Mouse (Mus musculus) telencephalon, adult 2 months (tissue): ENCODE measurements around the gene Mrps34.
A peak's percentile ranks its signal among the peaks of the same experiment; 100 is the strongest.
"Not testable (repeated sequence)": the region's sequence is repeated elsewhere in the genome, so short reads cannot be mapped to it uniquely, and the experiment has no call there.

Experiments
- DNase-seq: peaks from one replicate; pipeline ENCODE4 v3.0.0-alpha.2; 2011; ENCODE audit warnings: low read depth, low spot score

Mrps34 gene

DNA sequence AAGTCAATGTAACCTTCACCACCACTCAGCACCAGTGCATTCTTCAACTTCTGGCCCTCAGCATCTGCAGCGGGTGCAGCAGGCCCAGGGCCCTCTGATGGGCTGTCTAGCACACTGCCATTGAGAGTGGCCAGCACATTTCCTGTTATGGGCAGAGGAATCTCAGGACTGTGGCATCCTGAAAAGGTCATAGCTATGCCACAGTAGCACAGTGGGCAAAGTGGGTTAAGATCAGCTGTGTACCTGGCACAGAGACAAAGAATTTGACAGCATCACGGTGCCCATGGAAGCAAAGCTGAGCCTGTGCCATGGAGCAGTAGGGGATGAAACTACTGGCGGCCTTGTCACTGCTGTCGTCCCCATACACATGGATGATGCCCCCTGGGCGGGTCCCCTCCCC lies 4.2 kb downstream of the Mrps34 start:
- no peak for DNase-seq

DNA sequence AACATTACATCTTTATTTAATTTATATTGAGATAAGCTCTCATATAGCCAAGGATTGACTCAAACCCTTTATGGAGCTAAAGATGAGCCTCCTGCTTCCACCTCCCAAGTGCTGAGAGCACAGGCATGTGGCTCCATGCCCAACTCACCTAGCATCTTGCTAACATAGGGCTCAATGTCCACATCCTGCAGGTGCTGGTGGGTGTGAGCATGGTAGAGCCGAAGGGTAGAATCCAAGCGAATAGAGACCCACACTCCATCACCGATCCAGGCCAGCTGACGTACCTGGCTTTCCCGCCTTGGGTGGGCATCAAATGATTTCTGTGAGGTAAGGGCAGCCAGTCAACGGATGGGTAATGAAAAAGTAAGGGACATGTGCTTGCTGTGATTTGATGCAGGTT lies 5.1 kb downstream of the Mrps34 start:
- no peak for DNase-seq

DNA sequence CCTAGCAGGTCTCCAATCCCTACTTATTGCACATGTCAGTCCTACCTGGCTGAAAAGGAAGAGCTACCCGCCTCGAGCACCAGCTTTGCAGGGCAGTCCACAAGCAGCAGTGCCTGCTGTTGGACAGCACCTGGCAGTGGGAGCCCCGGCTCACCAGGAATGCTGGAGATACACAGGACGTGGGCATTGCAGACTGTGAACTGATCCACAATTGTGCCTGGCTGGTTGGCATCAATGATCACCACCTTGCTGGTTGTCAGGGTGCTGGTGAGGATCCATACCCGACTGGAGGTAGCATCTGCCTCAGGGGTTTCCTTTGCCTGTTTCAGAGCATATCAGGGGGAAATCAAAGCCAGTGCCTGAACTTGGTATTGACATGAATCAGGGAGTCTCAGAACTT lies 7.2 kb downstream of the Mrps34 start:
- DNase-seq = no peak

DNA sequence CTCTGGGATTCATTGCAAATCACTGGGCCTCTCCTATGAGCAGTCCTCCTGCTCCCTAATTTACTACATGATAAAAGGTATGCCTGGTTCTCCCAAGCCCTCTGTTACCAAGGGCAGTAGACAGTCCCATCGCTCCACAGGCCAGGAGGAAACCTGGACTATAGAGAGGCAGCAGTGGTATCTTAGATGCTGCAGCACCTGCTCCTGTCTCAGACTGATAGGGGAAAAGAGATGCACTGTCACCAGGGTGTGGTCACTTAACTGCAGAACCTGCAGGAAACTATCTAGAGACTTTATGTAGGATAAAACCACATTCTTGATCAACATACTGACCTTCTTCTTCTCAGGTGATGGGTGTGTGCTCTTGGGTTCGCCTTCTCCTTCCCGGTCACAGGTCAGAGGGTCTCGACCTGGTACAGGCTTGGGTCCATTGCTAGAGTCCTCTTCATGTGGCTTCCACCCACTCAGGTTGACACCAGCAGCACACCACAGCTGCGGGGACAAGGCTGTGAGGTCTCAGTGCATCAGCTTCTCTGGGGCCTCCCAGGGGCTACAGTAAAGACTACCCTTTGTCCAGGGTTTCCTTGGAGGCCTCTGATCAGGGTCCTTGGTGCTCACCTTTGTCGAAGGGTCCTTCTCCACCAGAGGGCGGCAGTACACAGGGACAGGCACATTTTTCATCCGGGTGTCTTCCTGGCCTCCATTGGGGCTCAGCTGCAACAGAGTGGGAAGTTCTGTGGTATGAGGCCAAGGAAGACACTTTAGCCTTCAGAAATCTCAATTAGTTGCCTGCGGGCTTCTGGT lies 8.0 kb downstream of the Mrps34 start:
- DNase-seq = no peak

DNA sequence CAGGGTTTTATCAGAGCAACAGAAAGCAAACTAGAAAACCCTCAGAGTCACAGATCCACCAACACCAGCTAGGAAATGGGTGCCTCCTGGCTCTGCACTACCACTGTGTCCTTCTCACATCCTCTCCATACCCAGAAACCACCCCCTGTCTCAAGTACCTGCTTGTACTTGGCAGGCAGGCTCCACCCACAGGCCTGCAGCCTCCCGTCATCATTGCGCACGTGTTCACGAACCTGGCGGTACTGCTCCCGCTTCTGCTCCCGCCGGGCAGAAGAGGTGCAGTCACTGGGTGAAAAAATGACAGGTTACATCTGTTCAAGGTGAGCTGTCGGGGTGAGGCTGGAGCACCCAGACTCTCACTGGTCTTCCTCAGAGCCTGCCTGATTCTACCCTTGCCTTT lies 8.9 kb downstream of the Mrps34 start:
- no peak for DNase-seq

DNA sequence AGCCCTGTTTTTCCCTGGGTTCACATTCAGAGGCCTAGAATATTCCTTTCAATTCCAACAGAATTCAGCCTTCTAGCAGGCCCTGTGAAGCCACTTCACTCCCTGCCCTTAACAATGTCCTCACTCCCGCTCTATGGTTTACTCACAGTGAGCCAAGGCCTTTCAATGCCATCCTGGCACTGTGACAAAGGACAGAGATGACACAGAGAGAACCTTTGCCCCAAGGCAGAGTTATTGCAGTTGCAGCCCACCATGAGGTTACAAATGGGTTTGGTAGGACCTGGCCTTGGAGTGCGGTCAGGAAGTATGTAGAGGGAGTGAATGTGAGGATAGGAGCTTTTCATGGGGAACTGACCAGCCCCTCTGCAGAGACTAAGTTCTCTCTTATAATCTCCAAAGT lies 12.7 kb downstream of the Mrps34 start:
- DNase-seq = no peak

DNA sequence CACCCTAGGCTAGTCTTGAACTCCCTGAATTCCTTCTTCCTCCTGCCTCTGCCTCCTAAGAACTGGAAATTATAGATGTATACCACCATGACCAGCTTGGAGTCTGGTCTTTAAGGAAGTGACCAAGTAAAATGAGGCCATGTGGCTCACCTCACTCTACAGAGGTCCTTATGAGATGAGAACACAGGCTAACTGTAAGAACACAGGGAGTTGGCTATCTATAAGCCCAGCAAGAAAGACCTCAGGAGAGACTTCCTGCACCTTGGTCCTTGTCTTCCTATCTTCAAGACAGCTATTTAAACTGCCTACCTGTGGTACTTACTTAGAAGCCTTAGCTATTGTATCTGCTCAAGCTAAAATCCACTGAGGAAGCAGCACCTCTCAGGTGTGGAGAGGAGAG lies 19.1 kb downstream of the Mrps34 start:
- DNase-seq = no peak

DNA sequence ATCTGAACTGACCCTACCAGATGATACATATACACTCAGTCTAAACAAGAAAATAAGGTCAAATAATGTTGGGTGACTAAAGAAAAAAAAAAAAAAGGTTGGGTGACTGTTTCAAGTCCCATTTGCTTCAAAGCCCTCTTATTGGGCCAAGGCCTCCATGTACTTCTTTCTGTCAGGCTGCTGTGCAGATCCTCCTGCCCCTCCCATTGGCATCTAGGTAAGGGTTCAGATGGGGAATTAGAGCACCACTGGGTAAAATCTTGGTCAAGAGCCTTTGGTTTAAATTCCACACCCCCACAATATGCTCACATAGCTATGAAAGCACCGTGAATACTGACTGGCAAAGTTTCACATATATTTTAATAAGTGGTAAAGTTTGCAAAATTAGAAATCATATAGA lies 28.3 kb downstream of the Mrps34 start:
- no peak for DNase-seq

DNA sequence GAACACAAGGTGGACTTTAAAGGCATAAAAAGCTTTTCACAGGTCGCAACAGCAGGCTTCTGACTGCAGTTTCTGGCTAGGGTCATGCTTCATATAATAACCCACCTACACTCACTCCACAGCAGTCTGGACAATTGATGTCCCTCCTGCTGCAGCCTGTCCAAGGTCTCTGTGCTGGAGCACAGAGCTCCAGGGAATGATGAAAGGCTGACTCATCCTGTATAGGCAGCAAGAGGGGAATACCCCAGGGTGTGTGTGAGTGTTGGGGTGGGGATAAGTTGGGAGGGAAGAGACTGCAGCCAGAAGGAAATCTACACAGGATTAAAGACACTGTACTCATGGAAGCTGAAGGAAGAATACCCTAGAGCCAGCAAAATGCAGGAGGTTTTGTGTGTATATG lies 34.6 kb downstream of the Mrps34 start:
- no peak for DNase-seq

DNA sequence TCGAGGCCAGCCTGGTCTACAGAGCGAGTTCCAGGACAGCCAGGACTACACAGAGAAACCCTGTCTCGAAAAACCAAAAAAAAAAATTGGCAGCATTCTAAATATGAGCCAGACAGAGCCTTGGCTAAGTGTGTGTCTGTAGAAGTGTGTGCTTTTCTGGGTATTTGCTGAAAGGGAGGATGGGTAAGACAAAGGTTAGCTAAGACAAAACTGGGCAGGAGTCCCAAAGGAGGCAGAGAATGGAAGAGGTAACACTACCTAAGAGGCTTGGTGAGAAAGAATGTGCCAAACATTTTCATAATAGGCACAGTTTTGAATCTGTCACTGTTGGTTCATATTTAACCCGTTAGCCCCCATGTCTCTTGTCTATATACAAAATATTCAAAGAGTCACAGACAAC lies 37.5 kb downstream of the Mrps34 start:
- no peak for DNase-seq

DNA sequence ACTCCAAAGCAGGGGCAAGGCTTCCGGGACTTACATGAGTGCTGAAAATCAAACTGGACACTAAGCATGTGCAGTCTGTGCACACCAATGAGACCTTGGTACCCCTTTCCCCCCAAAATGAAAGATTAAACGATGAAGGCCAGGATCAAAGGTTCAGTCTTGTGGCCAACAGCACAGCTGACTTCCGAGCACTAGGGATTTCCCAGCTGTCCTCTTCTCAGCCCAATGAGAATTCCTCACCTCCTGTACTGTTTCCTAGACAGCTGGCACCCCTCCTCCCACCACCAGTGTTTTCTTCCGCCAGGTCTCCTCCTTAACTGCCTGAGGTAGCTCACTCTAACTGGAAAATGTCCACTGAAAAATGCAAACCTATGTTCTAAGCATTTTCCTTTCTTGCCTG lies 38.2 kb downstream of the Mrps34 start:
- DNase-seq = no peak

DNA sequence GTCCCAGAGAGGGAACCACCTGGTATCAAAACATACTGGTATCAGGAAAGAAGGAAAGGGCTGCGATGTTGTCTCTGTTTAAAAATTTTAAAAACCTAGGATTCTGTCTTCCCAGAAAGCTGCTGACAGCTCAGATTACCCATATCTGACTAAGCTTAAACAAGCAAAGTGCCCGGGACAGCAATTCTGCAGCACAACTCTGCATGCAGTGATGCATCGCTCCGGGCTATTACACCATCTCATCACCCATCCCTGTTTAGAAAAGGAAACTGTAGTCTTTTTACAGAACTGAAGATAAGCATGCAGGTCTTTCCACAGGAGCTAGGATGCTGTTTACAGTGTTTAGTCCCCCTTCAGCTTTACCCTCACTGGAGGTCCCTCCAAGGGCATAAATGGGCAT lies 40.0 kb downstream of the Mrps34 start:
- no peak for DNase-seq

DNA sequence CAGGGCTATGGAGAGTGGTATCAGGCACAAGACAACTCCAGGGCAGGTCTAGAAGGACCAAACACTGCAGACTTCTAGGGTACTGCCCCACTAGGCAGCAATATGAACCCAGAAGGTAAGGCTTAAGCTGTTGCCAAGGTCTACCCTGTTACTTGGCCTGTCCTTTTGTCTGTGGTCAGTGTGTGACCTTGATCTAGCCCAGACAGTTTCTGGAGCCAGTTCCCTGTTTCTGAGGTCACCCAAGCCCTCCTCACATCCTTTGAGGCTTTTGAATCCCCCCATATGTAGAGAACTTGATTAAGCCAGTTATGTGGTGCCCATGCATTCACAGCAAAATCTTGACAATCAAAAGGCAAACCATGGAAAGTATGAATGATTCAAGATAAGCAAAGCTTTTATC lies 40.8 kb downstream of the Mrps34 start:
- no peak for DNase-seq

DNA sequence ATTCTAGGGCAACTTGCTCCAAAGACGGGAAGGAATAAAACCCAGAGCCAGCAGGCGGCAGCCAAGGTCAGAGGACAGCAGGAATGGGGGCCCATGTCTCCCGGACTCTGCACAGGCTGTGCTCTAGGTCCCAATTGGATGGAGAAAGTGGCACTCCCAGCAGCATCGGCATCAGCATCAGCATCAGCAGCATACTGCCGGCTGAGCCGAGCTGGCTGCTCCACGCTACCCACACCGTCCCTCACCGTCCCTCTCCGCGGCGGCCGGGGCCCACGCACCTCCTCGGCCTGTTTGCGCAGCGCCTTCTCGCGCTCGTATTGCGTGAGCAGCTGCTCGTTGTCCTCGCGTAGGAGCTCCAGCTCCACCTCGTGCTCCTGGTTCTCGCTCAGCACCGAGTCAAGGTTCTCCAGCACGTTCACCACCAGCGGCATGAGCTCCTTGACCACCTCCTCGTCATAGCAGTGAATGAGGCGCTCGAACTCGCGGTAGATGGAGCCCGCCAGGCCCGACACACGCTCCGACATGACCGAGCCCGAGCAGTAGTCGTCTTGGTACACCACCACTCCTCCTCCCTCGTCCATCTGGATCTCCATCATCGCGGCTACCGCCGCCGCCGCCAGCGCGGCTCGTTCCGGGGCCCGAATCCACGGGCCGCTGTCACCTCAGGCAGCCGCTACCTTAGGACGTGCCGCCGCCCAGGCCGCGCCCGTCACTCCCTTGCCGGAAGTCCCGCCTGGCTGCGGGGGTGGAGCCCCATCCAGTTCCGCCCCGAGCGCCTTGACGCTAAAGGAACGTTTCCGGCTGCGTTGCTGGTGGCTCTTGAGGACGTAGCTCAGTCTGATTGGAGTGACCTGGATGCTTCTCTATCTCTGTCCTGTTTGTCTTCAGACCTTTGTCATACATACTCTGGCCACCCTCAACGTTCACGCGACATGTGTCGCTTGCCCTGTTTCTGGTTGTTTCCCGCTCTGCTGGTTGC lies 41.6 kb downstream of the Mrps34 start, which contains the start of gene Mapk8ip3:
Gene Mapk8ip3 (minus strand): TSS at position 719 of the 979 bp plus-strand sequence.
- DNase-seq = peak; percentile 92

DNA sequence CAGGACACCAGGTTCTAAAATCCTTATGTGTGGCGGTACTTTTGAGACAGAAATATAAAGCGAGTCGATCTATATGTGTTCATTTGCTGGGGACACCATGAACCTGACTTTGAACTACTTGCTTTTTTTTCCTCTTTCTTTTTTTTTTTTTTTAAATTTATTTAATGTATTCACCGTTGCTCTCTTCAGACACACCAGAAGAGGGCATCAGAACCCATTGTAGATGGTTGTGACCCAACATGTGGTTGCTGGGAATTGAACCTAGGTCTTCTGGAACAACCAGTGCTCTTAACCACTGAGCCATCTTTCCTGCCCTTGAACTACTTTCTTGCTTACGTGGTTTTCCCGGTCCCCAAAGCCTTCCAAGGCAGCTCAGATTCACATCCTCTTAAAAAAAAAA lies 42.4 kb downstream of the Mrps34 start:
- no peak for DNase-seq

DNA sequence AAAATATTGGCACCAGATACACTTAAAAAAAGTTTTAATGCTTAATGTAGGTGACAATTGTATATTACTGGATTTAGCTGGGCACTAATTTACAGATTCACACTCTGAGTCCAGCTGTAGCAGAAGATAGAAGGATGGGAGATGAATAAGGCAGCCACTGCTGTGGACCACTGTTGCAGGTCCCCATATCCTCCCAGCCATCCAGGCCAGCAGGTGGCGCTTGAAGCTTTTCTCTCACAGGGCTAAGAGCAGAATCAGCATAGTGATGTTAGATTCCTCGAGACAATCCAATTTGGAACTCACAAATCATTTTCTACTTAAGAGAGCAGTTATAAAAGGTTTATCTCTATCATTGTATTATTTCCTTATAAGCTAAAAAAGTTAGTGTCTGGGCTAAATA lies 47.5 kb downstream of the Mrps34 start:
- not testable (repeated sequence) for DNase-seq

DNA sequence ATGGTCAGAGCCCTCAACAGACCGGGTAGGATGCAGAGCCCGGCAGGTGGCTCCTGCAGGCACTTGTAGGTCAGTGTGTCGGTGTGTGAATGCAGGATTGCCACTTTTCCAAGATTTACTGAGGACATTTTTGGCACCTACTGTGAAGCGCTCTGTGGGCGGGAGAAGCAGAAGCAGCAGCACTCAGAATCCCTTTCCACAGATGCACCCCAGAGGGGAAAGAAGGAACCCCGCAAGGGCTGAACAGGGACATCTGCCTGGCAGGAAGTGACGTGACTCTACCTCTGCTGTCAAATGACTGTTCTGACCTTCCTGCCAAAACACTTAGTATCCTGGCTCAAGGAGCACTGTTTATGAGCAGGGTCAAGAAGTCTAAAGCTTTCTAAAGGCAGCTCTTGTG lies 48.1 kb downstream of the Mrps34 start:
- DNase-seq = peak; percentile 69

DNA sequence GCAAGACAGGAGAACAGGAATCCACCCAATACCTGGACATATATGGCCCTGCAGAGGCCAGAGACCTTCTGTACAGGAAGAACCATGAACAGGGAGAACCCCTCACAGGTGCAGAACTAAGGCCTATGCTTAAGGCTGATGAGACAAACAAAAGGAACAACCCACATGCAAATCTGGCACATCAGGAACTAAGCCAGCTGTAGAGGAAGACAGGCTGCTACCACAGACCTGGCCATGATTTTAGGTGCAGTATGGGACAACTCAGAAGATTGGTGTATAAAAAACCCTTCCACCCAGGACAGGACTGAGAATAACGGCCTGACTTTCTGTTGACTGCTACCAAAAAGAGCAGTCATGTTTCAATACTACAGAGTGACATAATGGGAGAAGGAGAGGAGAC lies 48.7 kb downstream of the Mrps34 start:
- not testable (repeated sequence) for DNase-seq
